Mouse (Mus musculus): ENCODE measurements around the gene 1700029I15Rik.

Gene 1700029I15Rik

DNA sequence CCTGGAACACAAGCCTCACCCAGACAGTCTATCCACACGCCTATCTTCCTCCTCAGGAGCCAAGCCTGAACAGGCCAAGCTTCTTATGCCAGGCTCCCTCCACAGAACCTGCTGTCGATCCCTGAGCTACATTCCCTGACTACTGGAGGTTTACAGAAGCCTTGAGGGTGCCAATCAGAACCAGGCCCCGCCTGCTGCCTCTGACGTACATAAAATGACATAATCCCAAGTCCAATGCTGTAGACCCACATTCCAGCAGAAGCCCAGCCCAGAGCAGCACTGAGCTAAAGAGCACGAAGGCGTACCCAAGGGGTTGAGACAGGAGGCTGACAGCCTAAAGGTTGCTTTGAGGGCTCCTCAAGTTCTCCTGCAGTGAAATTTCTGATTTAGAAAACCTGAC lies 45.5 kb downstream of the 1700029I15Rik start:
- DNase-seq: peak; percentile 83 to 93

GRCm38 (mm10) chr2:92430089-92430488 lies 47.8 kb downstream of the 1700029I15Rik start:
- no peak for DNase-seq

GRCm38 (mm10) chr2:92430723-92431541 lies 48.6 kb downstream of the 1700029I15Rik start:
- DNase-seq: peak; percentile 63 to 67

- peak in 1 of 2 experiments; percentile 22 for DNase-seq
Observed at GRCm38 (mm10) chr2:92431611-92432179, 49.4 kb downstream of the 1700029I15Rik start.

DNA sequence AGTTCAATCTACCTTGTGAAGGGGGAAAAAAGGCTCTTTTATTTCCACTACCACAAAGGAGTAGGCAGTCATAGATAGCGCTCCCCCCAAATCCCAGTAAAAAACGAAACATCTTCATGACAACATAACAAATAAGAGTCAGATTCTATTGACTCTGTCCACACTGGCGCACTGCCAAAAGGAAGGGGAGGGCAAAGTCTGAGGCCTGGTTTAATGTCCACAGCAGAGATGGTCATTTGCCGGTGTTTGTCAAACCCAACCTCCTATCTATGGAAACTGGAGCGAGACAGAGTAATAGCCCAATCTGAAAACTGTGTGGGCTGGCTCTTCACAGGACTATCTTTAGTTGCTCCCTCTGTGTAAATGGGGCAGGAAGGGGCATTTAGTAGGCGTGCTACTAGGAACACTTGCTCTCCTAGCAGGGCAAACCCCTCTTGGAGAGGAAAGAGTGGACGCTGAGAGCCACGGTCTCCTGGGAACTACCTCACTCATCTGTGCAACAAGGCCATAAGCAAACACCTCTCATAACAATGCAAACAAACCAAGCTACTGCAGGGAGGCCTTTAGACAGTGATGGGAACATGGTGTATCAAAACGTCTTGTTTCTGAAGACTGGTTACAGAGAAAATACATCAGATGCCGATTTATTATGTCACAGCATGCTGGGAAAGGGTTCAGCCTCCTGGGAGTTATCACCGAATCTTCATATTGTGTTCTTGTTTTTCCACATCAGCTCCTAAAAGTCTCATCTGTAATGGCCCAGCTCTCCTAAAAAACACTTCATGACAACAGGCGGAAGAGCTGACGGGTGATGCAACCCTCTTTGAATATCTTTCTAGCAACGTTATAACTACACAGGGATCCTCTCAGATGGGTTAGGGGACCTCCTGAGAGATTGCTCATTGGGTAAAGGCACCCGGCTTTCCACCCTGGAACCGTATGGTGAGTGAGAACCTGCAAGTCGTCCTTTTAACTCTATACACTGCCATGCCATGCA lies 50.3 kb downstream of the 1700029I15Rik start:
- DNase-seq: peak; percentile 88 to 91

DNA sequence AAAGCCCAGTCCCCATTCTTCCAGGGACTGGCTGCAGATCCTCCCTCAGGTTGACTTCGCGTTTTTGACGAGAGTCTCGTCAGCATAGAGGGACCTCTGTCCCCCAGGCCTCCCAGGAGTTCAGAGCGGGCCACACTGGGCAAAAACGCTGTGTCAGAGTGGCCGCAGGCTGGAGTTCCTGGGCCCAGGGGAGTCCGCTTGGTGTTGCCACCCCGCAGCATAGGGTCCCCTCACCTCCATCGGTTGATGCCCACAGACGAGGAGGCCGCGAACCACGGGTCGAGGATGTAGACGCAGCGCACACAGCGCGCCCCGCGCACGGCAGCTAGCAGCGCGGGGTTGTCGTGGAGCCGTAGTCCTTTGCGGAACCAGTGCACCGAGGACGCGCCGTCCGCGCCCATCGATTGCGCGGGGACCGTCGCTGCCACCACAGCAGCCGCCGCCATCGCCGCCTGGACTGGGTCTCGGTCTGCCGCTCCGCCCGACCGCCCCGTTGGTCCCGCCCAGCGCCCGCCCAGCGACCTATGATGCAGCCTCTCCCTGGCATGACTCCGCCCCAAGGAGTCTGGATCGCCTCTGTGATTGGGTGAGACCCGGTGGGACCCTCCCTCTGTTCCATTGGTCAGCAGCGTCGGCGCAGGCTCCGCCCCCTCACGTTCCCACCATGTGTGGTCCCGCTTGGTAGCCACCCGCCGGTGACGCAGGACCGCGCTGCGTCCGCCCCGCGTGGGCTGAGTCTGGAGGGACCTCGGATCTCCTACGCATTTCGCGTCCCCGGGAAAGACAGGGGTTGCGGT lies 51.4 kb downstream of the 1700029I15Rik start, which contains the start of gene Cry2:
Gene Cry2 (minus strand): TSS at position 466 of the 797 bp plus-strand sequence.
- DNase-seq: peak; percentile 99

DNA sequence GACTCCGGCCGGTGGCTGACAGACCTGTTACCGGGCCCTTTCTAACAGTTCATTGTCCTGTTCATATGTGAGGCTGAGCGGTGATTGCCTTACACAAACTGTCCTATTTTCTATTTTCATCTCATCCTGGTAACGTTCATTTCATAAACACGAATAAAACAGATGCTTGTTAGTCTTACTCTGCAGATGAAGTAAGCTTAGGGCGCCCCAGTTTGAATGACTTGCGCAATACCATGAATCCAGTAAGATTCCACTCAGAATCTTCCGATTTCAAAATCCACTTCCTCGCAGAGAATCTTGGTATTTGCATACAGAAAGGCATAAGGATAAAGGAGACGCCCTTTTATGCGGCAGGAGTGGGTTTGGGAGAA lies 52.0 kb downstream of the 1700029I15Rik start:
- DNase-seq: peak in 1 of 2 experiments; percentile 28

- no peak for DNase-seq
Observed at GRCm38 (mm10) chr2:92435023-92435422, 52.7 kb downstream of the 1700029I15Rik start.
